Mouse (Mus musculus): ENCODE measurements around the gene Fam198b. TPM values are rescaled to one million over a fixed set of nuclear protein-coding genes. Genes with fewer than 3 reads are reported as not detected.

The Fam198b gene
- 2.4 and 3.0 TPM in 2 replicates for polyA plus RNA-seq (2012; rRNA removed)

GRCm38 (mm10) chr3:79884305-79884704, at the start of gene Fam198b:
Fam198b (plus strand) TSS chr3:79884533.
- DNase-seq (ENCODE audit: extremely low spot score in 1 of 2, low spot score in 1 of 2): no peak

- DNase-seq (ENCODE audit: extremely low spot score in 1 of 2, low spot score in 1 of 2): no peak
Observed at GRCm38 (mm10) chr3:79838751-79839150, 45.6 kb upstream of the Fam198b start.

DNA sequence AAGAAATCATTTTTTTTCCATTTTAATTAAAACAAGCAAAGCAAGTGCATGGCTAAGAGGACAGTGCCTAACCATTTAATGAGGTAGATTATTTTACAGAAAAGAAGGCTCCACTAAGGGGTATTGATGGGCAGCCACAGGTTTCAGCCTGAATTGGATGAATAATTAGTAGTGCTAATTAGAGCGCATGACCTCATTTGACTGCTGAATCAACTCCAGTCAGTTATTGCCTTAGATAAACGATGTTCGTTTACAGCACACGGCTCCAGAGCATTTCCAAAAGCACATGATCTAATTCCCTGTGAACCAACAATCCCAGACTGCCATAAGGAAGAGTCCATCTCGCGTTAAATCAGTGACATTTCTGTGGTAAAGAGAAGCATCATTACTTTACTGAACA, 42.9 kb upstream of the Fam198b start:
- DNase-seq (ENCODE audit: extremely low spot score in 1 of 2, low spot score in 1 of 2): no peak

- DNase-seq (ENCODE audit: extremely low spot score in 1 of 2, low spot score in 1 of 2): no peak
Observed at GRCm38 (mm10) chr3:79842165-79842564, 42.2 kb upstream of the Fam198b start.

DNA sequence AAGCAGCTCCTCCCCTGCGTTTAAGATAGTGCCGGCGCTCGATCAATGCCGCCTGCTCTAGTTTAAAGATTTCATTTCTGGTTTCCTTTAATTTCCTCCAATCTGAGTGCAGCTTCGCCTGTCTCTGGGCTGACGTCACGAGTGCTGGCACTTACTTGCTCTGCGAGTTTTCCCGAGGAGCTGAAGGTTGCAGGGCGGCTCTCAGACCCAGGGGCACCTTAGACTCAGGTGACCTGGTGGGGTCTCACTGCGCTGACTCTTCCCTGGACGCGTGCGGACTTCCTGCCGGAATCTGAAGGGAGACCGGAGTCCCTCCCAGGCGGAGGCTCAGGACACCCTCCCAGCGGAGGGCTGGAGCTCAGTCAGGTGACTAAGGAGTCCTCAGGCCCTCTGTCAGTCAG, 41.7 kb upstream of the Fam198b start:
- peak; percentile 55 to 76 for DNase-seq (ENCODE audit: extremely low spot score in 1 of 2, low spot score in 1 of 2)

- DNase-seq (ENCODE audit: extremely low spot score in 1 of 2, low spot score in 1 of 2): no peak
Observed at GRCm38 (mm10) chr3:79843999-79844398, 40.3 kb upstream of the Fam198b start.

- no peak for DNase-seq (ENCODE audit: extremely low spot score in 1 of 2, low spot score in 1 of 2)
Observed at GRCm38 (mm10) chr3:79846633-79847032, 37.7 kb upstream of the Fam198b start.

DNA sequence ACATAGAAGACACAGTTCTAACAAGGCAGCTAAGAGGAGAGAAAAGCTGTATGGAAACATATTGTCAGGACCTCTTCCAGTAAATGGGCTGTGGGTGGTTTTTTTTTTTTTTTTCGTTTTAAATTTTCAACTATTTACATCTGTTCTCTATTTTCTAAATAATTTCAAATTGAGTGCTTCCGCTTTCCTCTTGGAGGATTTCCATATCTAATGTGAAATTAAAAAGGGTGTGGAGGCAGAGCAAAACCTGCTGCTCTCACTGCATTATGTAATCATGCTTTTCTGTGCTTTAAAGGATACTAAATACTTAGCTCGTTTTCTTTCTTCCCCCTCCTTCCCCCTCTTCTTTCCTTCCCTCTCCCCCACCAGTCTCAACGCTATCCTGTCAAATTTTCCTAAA, 35.5 kb upstream of the Fam198b start:
- DNase-seq (ENCODE audit: extremely low spot score in 1 of 2, low spot score in 1 of 2): no peak

GRCm38 (mm10) chr3:79849621-79850020, 34.7 kb upstream of the Fam198b start:
- no peak for DNase-seq (ENCODE audit: extremely low spot score in 1 of 2, low spot score in 1 of 2)

- no peak for DNase-seq (ENCODE audit: extremely low spot score in 1 of 2, low spot score in 1 of 2)
Observed at GRCm38 (mm10) chr3:79850656-79851055, 33.7 kb upstream of the Fam198b start.

DNA sequence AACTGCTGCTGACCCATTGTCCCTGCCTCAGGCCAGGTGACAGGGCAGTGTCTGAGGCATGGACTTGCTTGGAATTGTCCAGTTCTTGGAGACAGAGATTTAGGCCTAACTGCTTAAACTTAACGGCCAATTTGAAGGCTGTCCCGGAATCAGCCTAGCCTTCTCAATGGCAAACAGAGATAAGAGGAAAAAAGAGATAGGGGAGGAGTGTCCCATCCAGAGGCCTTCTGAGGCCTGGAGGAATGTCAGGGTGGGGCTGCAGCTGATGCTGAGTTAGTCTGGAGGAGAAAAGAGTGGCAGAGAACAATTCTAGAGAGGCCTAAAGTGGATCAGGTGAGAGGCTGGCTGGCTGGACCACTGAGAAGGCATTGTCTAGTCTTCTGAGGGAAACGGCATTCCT, 32.2 kb upstream of the Fam198b start:
- no peak for DNase-seq (ENCODE audit: extremely low spot score in 1 of 2, low spot score in 1 of 2)

- DNase-seq (ENCODE audit: extremely low spot score in 1 of 2, low spot score in 1 of 2): no peak
Observed at GRCm38 (mm10) chr3:79852654-79853166, 31.6 kb upstream of the Fam198b start, which contains the start of gene Tmem144. Tmem144 (minus strand) TSS chr3:79852773.

DNA sequence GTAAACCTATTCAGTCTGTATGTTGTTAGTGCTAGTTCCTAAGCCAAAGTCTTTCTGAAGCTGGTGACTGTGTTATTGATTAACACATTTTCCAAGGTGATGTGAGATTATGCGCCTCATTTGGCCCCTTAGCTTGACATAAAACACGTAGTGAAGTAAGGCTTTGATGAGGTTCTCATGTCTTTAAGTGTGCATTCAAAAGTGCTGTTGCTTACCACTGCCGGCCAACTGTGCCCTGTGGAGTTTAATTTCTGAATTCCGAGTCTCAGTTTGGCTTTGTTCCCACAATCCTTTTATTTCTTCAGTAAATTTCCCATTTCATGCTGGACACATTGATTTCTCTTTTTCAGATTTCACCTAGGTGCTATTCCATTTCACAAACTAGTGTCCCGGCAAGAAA, 26.6 kb upstream of the Fam198b start:
- DNase-seq (ENCODE audit: extremely low spot score in 1 of 2, low spot score in 1 of 2): no peak

DNA sequence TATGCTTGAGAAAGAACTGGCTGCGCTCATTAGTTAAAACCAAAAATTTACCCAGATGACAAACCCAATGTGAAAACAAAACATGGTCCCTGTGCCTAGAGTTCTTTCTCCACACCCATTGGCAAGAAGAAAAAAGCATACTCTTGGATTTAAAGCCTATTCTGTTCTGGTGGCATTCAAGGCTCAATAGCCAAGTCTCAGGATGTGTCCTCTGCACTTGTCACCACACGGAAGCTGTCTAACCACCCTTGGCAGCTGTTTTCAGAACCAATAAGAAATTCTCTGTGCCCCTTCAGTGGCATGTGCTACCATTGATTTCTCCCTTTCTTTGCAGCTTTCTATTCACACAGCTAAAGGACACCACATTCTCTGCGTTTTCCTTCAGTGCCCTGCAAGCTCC, 26.1 kb upstream of the Fam198b start:
- no peak for DNase-seq (ENCODE audit: extremely low spot score in 1 of 2, low spot score in 1 of 2)

- no peak for DNase-seq (ENCODE audit: extremely low spot score in 1 of 2, low spot score in 1 of 2)
Observed at GRCm38 (mm10) chr3:79864824-79865223, 19.5 kb upstream of the Fam198b start.

DNA sequence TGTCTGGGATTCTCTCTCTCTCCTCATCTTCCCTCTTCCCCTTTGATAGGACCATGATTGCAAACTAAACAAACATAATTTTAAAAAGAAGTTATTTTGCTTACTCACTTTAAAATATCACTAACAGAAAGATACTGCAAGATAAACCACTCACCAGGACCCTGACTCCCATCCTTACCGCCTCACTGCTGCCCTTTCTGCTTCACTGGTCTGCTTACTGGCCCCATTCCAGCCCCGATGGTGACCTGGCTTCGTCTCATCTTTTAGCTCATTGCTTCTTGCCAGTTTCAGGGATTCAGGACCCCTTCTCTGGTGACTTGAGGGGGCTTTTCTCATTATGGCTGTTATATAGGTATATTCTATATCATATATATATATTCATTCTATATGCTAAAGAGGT, 18.2 kb upstream of the Fam198b start:
- no peak for DNase-seq (ENCODE audit: extremely low spot score in 1 of 2, low spot score in 1 of 2)

DNA sequence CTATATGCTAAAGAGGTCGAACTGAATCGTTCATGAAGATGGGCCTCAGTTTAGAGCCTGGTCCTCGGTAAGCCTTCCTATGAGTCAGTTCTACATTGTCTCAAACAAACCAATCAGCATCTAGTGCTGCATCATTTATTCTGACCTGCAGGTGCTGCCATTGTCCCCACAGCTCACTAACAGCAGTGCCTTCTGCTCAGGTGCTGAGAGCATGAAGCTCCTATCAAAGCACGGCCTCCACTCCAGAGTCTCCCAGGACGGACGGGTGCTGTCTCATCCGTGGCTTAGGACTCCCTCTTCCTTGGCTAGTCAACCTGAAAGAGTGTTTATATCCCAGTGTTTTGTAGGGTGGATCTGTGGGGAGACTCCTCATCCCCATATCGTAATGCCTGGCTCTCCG, 17.8 kb upstream of the Fam198b start:
- DNase-seq (ENCODE audit: extremely low spot score in 1 of 2, low spot score in 1 of 2): no peak

GRCm38 (mm10) chr3:79867121-79867709, 17.1 kb upstream of the Fam198b start:
- DNase-seq (ENCODE audit: extremely low spot score in 1 of 2, low spot score in 1 of 2): peak in 1 of 2 experiments; percentile 80

GRCm38 (mm10) chr3:79875471-79875870, 8.9 kb upstream of the Fam198b start:
- no peak for DNase-seq (ENCODE audit: extremely low spot score in 1 of 2, low spot score in 1 of 2)

GRCm38 (mm10) chr3:79878350-79878749, 6.0 kb upstream of the Fam198b start:
- DNase-seq (ENCODE audit: extremely low spot score in 1 of 2, low spot score in 1 of 2): no peak

DNA sequence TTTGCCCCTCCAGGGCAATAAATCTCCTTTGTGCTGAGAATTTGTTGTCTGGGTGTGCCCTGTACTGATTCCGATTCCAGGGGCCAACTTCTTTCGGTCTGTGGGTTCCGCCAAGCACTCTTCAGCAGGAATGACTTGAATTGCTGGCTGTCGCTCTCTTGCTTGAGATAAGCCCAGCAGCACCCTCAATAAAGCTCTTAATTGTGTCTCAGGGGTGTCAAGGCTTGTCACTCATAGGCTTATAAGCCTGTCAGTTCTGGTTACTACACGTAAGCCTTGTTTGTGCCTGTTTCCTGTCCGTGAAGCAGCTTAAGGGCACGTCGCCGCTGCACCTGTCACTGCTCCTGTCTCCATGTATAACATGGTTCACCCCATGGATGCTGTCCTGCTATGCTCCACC, 5.1 kb upstream of the Fam198b start:
- no peak for DNase-seq (ENCODE audit: extremely low spot score in 1 of 2, low spot score in 1 of 2)

DNA sequence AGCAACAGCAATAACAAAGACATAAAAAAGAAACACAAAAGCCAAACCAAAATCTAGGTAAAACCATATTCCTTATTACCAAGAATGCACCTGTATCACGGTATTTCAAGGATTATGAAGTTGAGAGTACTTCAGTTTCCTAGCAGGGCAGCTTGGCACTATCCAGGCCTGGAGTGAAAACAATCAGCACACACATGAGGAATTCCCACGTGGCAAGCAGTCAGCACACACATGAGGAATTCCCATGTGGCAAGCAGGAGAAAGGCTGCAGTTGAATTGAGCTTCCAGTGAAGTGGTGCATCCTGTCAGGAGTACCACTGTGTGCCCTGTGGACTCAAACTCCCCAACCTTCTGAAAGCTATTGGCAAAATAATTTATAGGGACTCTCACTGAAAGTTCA, 2.7 kb upstream of the Fam198b start:
- DNase-seq (ENCODE audit: extremely low spot score in 1 of 2, low spot score in 1 of 2): no peak

- DNase-seq (ENCODE audit: extremely low spot score in 1 of 2, low spot score in 1 of 2): peak; percentile 52 to 88
Observed at GRCm38 (mm10) chr3:79883092-79883491, 1.2 kb upstream of the Fam198b start.

Measured in frontal cortex, adult 2 months (tissue).